Mouse (Mus musculus) ES-E14 (cell line): ENCODE results near the gene Ppp1r14b.

Experiments used
- CHD2 ChIP-seq: IDR thresholded peaks from 2 replicates; pipeline ENCODE4 v1.6.1; 2014; ENCODE audit warnings: mild to moderate bottlenecking, low read depth, low read length, inconsistent platforms
- HCFC1 ChIP-seq: IDR thresholded peaks from 2 replicates; pipeline ENCODE4 v1.6.1; 2012; ENCODE audit warnings: low read length, inconsistent platforms, borderline replicate concordance; ENCODE audit not compliant: insufficient read depth
- MAFK ChIP-seq: IDR thresholded peaks from 2 replicates; pipeline ENCODE4 v1.6.1; 2014; ENCODE audit warnings: mild to moderate bottlenecking, low read depth, low read length, inconsistent platforms; ENCODE audit not compliant: insufficient read depth
- ZNF384 ChIP-seq: IDR thresholded peaks from 2 replicates; pipeline ENCODE4 v1.6.1; 2012; ENCODE audit warnings: low read depth, low read length, inconsistent platforms

GRCm38 (mm10) chr19:6943709-6944108 is 31.1 kb upstream of the Ppp1r14b start:
- TF ChIP-seq CHD2 (no peak), HCFC1 (no peak), ZNF384 (no peak), MAFK (no peak)
